26 mouse cellular contexts compared by ENCODE assay signal in the genomic region with DNA sequence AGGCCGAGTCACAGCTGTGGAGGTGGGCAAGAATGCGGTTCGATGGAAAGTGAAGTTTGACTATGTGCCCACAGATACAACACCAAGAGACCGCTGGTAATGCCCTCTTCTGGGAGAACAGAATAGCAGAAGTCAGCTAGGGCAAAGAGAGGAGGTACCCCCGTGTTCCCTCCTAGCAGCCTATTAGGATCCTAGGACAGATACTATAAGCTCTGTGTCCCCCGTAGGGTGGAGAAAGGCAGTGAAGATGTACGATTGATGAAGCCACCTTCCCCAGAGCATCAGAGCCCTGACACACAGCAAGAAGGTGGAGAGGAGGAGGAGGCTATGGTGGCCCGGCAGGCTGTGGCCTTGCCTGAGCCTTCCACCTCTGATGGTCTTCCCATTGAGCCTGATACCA.
"Had no signal": no experiment of that assay in that cellular context is flagged by ENCODE, and none has a peak within 500 bp of the region (broad histone marks: within the 10 kb centered on the region; RNA-seq: fewer than 3 reads in every experiment).

No protein-coding gene starts in this region.

- H3K4me1 ChIP-seq: limb, embryonic 10.5 days; limb, embryonic 12.5 days; limb, embryonic 13.5 days; limb, embryonic 15.5 days; liver, embryonic 12.5 days; liver, embryonic 13.5 days; liver, embryonic 15.5 days; lung, embryonic 15.5 days; midbrain, embryonic 10.5 days; midbrain, embryonic 12.5 days; midbrain, embryonic 13.5 days; midbrain, embryonic 15.5 days had no signal

- H3K27me3 ChIP-seq: limb, embryonic 12.5 days; limb, embryonic 13.5 days; limb, embryonic 15.5 days; liver, embryonic 12.5 days; liver, embryonic 13.5 days; liver, embryonic 15.5 days; lung, embryonic 15.5 days; megakaryocyte, embryonic 14.5 days; midbrain, embryonic 12.5 days; midbrain, embryonic 13.5 days; midbrain, embryonic 15.5 days had no signal

- H3K9me3 ChIP-seq: limb, embryonic 10.5 days; limb, embryonic 12.5 days; limb, embryonic 13.5 days; limb, embryonic 15.5 days; liver, embryonic 12.5 days; liver, embryonic 13.5 days; liver, embryonic 15.5 days; lung, embryonic 15.5 days; megakaryocyte, embryonic 14.5 days; midbrain, embryonic 10.5 days; midbrain, embryonic 12.5 days; midbrain, embryonic 13.5 days; midbrain, embryonic 15.5 days had no signal

- H3K4me3 ChIP-seq: limb, embryonic 10.5 days; limb, embryonic 12.5 days; limb, embryonic 13.5 days; limb, embryonic 15.5 days; liver, embryonic 12.5 days; liver, embryonic 13.5 days; liver, embryonic 15.5 days; lung, embryonic 15.5 days; megakaryocyte, embryonic 14.5 days; midbrain, embryonic 10.5 days; midbrain, embryonic 12.5 days; midbrain, embryonic 13.5 days; midbrain, embryonic 15.5 days; myocyte had no signal

- DNase-seq: liver; liver, embryonic 13.5 days; liver, postnatal 0 days; lung, adult 18-20 months; lung, adult 2 months; lung, embryonic 14.5 days; lung, postnatal 10 days; lung, postnatal 14 days; lung, postnatal 4 days; midbrain, embryonic 14.5 days had no signal

- ATAC-seq: liver, embryonic 12.5 days; liver, postnatal 0 days; midbrain, embryonic 13.5 days; midbrain, embryonic 15.5 days; midbrain, embryonic 16.5 days had no signal

- H3K4me2 ChIP-seq: limb, embryonic 12.5 days; limb, embryonic 13.5 days; limb, embryonic 15.5 days; liver, embryonic 11.5 days; liver, embryonic 12.5 days; liver, embryonic 13.5 days; liver, embryonic 15.5 days; lung, embryonic 14.5 days; lung, embryonic 15.5 days; midbrain, embryonic 12.5 days; midbrain, embryonic 13.5 days; midbrain, embryonic 15.5 days had no signal

- H3K9ac ChIP-seq: limb, embryonic 12.5 days; limb, embryonic 13.5 days; limb, embryonic 15.5 days; liver, embryonic 12.5 days; liver, embryonic 13.5 days; liver, embryonic 14.5 days; liver, embryonic 15.5 days; liver, postnatal 0 days; lung, embryonic 14.5 days; lung, embryonic 15.5 days; midbrain, embryonic 12.5 days; midbrain, embryonic 13.5 days; midbrain, embryonic 15.5 days had no signal

- H3K27ac ChIP-seq: limb, embryonic 10.5 days; limb, embryonic 12.5 days; limb, embryonic 13.5 days; limb, embryonic 15.5 days; liver, embryonic 12.5 days; liver, embryonic 13.5 days; liver, embryonic 14.5 days; liver, embryonic 15.5 days; lung, embryonic 15.5 days; midbrain, embryonic 10.5 days; midbrain, embryonic 12.5 days; midbrain, embryonic 13.5 days; midbrain, embryonic 15.5 days had no signal
